Mouse (Mus musculus) heart, embryonic 10.5 days (tissue): ENCODE measurements around the gene Smg7. TPM values are rescaled to one million over a fixed set of nuclear protein-coding genes. Genes with fewer than 3 reads are reported as not detected.

Experiments used
- DNase-seq: peaks from one replicate; pipeline ENCODE4 v3.0.0-alpha.2; 2017; ENCODE audit warnings: low spot score
- H3K27ac ChIP-seq: fragments of 300-500 bp; sonication (generic); 2 replicates; pipeline ENCODE4 v1.5.1; 2016; ENCODE audit warnings: mild to moderate bottlenecking
- H3K27me3 ChIP-seq: fragments of 300-500 bp; sonication (generic); 2 replicates; pipeline ENCODE4 v1.6.1; 2016; ENCODE audit warnings: mild to moderate bottlenecking; ENCODE audit not compliant: poor library complexity, insufficient read depth, severe bottlenecking
- H3K36me3 ChIP-seq: fragments of 300-500 bp; sonication (generic); 2 replicates; pipeline ENCODE4 v1.6.1; 2016; ENCODE audit warnings: mild to moderate bottlenecking, moderate library complexity
- H3K4me1 ChIP-seq: fragments of 300-500 bp; sonication (generic); 2 replicates; pipeline ENCODE4 v1.6.1; 2016; ENCODE audit warnings: mild to moderate bottlenecking
- H3K4me3 ChIP-seq: fragments of 300-500 bp; sonication (generic); 2 replicates; pipeline ENCODE4 v1.5.1; 2016; ENCODE audit warnings: mild to moderate bottlenecking, moderate library complexity
- H3K9me3 ChIP-seq: fragments of 300-500 bp; sonication (generic); 2 replicates; pipeline ENCODE4 v1.6.1; 2016; ENCODE audit warnings: mild to moderate bottlenecking, moderate library complexity
- WGBS: fragments of 180-500 bp; shearing (Covaris S2); methylation state at CpG from one replicate; pipeline ENCODE4 v1.1.7; 2016; 5-methylcytosine and 5-hydroxymethylcytosine counted together
- polyA plus RNA-seq: library from polyadenylated mRNA; unstranded; fragments of >200 nt; fragmentation: Nextera tagmentation; extraction: Ambion mirVana; gene quantifications from 2 replicates; pipeline ENCODE4 v1.2.1, GENCODE M21; 2016

The Smg7 gene
- polyA plus RNA-seq, 1 experiment from 2014 or later, result 25.9 TPM

DNA sequence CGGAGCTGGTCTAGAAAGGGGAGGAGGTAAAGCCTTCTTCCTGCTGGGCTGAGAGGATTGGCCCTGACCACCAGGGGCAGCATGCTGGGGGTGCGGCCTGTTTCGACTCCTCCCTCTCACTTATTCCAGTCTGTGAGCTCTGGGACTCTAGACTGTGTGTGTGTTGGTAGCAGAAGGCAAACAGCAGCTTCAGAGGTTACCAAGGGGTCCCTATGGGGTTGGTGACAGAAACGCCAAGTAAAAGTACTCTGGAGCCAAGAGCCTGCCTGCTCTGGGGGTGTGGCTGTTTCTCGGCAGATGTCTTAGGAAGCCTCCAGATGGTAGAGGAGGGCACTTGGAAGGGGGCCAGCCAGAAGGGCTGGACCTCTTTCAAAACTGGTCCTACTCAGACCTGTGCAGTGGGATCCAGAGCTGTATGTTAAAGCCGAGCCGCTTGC, 87.2 kb downstream of the Smg7 start:
- H3K4me1 ChIP-seq, result peaks cover 46% of the 10 kb centered on the region
- H3K9me3 ChIP-seq, result no peaks in the 10 kb centered on the region
- WGBS, result 35% methylated on average over 7 of the region's 7 CpGs
- DNase-seq, result peak; percentile 82
- no peaks in the 10 kb centered on the region for H3K36me3 ChIP-seq
- no peaks in the 10 kb centered on the region for H3K27me3 ChIP-seq
- peak overlapping the region; percentile 78 for H3K27ac ChIP-seq
- H3K4me3 ChIP-seq, result no peak overlapping the region

DNA sequence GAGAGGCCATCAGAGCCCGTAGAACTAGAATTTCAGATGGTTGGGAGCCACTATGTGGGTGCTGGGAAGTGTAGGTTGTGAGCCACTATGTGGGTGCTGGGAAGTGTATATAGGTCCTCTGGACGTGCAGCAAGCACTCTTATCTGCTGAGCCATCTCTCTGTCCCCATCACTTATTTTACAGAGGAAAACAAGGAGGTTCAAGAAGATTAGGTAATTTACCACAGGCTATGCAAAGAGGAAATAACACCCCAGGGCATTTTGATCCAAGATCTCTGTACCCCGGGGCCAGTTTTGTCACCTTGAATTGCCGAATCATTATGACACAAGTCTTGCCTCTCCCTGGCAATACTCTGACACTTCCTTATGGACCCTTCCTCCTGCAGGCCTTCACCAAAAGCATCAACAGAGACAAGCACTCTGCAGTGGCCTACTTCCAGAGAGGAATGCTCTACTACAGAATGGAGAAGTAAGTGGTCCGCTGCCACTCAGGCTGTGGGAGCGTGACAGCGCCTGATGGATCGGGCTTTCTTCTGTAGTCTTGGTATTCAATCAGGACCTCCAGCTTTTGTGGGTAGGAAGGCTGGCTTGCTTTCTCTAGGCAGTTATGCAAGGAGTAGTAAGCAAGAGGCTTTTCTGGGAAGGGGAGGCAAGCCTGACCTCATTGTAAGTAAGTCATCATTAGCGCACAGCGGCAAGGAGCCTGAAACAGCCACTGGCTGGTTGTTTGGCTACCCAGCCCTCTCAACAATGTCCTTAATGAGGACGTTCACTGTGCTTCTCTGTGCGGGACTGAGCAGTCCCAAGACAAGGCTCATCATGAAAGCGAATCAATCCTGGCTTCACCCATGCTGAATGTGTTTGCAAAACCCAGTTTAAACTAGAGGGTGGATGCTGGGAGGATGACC, 91.7 kb downstream of the Smg7 start:
- Histone ChIP-seq H3K9me3 (no peaks in the 10 kb centered on the region), H3K27me3 (no peaks in the 10 kb centered on the region), H3K4me3 (no peak overlapping the region), H3K27ac (peak overlapping the region; percentile 52; the same call in 1 of the 2 replicates), H3K4me1 (peaks cover 31% of the 10 kb centered on the region), H3K36me3 (no peaks in the 10 kb centered on the region)
- no peak for DNase-seq
- 76% methylated on average over 13 of the region's 13 CpGs for WGBS

DNA sequence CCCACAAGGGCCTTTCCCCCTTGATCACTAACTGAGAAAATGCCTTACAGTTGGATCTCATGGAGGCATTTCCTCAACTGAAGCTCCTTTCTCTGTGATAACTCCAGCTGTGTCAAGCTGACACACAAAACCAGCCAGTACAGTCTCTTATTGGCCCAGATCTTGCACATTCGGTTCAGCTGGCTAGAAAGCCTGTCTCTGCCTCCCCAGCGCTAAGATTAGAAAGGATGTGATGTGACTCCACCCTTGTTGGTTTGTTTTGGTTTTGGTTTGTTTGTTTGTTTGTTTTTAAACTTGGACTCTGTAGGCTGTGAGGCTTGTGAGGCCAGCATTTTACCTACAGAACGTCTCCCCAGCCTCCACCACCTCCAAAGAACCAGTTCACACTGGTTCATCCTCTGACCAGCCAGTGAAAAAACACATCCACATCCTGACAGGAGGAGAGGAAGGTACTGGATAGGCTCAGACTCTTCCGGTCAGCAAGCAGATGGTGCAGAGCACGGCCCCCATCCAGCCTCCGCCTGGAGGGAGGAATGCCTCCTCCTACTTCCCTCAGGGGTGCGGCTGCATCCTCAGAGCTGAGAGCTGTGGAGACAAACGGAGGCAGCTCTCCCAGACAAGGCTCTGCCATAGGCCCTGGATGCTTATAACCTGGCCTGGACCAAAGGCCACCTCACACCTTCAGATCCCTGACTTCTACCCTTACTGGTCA, 92.7 kb downstream of the Smg7 start:
- Histone ChIP-seq H3K27ac (peak overlapping the region; percentile 79), H3K9me3 (no peaks in the 10 kb centered on the region), H3K27me3 (no peaks in the 10 kb centered on the region), H3K4me3 (no peak overlapping the region), H3K4me1 (peaks cover 20% of the 10 kb centered on the region), H3K36me3 (no peaks in the 10 kb centered on the region)
- WGBS, result 26% methylated on average over 8 of the region's 8 CpGs
- DNase-seq, result peak; percentile 86

DNA sequence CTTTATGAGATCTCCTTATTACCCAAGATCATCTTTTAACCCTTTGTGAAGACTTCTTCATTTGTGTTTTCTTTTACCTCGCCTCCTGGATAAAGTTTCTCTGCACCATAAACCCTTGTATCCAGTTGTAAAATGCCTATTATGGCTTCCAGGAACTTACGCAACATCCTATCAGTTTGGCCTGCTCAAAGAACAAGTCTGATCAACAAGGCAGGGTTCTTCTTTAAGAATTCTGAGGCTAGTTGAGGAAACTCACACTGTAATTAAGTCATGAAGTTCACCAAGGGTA, 94.1 kb downstream of the Smg7 start:
- H3K4me1 ChIP-seq, result peaks cover 20% of the 10 kb centered on the region
- H3K4me3 ChIP-seq, result no peak overlapping the region
- WGBS, result 86% methylated on average over 2 of the region's 2 CpGs
- H3K36me3 ChIP-seq, result no peaks in the 10 kb centered on the region
- H3K9me3 ChIP-seq, result no peaks in the 10 kb centered on the region
- peak overlapping the region; percentile 36; the same call in 1 of the 2 replicates for H3K27ac ChIP-seq
- no peak for DNase-seq
- H3K27me3 ChIP-seq, result no peaks in the 10 kb centered on the region

DNA sequence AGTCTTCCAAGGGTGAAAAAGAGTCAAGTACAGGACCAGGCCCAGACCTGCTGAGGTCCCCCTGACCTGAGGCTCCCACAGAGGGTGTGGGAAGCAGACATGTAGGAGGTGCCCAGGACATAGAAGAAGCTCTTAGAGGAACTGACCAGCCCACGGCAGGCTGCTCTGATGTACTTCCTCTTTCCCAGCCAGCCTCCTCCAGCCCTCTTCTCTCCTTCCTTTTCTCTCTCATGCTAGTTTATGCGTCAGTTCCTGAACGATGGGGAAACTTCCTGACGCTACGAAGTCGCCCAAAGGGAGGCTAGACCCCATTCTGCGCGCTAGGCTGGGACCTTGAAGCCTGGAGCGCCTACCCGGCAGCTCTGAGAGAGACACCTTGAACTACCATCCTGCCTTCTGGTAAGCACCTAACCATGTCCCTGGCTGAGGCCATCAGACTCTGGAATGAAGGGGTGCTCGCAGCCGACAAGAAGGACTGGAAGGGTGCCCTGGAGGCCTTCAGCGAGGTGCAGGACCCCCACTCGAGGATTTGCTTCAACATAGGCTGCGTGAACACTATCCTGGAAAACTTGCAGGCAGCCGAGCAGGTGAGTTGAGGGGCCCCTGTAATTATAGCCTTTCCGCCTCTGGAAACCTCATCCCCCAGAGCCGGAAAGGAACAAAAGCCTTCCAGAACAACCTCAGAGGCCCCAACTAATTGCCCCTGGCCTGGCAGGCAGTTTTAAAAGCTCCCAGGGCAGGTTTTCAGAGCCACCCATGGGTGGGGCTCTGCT, 94.6 kb downstream of the Smg7 start:
- no peaks in the 10 kb centered on the region for H3K27me3 ChIP-seq
- H3K4me1 ChIP-seq, result peaks cover 20% of the 10 kb centered on the region
- no peaks in the 10 kb centered on the region for H3K9me3 ChIP-seq
- H3K36me3 ChIP-seq, result no peaks in the 10 kb centered on the region
- WGBS, result 73% methylated on average over 18 of the region's 18 CpGs
- no peak for DNase-seq
- H3K4me3 ChIP-seq, result no peak overlapping the region
- peak overlapping the region; percentile 39 for H3K27ac ChIP-seq

DNA sequence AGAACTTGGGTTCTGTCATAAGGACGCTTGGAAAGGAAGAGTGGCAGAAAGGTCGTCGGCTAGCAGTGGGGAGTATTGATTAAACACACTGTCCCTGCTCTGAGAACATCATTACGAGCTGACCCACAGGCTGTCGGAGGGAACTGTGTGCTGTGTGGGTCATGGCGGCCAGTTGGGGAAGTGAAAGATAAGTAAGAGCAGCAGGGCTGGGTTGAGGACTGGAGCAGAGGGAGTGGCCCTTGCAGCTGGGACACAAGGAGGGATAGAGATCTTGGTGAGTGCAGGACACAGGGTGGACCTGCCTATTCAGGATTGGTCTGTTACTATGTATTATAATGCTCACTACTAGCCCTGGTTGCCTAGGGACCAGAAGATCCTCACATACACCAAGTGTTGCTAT, 97.5 kb downstream of the Smg7 start:
- no peak for DNase-seq
- H3K9me3 ChIP-seq, result no peaks in the 10 kb centered on the region
- no peaks in the 10 kb centered on the region for H3K36me3 ChIP-seq
- H3K4me3 ChIP-seq, result no peak overlapping the region
- H3K27ac ChIP-seq, result no peak overlapping the region
- H3K27me3 ChIP-seq, result no peaks in the 10 kb centered on the region
- WGBS, result 75% methylated on average over 6 of the region's 6 CpGs
- H3K4me1 ChIP-seq, result peaks cover 15% of the 10 kb centered on the region

DNA sequence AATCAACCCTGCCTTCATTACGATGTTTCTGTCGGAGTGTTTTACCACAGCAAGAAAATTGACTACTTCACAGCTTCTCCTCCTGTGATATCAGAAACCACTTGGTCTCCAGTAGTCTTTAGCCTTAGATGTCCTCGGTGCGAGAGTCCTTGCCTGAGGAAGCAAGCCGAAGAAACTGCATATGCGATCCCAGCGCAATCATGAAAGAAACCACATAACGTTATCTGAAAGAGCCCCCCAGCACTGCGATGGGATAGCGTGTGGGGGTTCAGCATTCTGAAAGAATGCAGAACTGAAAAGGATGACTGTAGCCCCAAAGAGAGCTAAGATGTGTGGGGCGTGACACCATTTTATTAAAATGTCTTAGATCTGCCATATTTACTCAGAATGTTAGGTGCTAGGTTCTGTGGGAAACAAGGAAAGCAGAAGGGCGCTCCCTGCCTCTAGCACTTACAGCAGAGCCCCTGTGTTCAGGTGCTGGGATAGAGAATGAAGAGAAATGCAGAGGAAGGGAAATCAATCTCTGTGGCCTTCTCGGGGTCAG, 101.7 kb downstream of the Smg7 start:
- H3K27ac ChIP-seq, result no peak overlapping the region
- WGBS, result 85% methylated on average over 13 of the region's 13 CpGs
- peaks cover 21% of the 10 kb centered on the region for H3K4me1 ChIP-seq

DNA sequence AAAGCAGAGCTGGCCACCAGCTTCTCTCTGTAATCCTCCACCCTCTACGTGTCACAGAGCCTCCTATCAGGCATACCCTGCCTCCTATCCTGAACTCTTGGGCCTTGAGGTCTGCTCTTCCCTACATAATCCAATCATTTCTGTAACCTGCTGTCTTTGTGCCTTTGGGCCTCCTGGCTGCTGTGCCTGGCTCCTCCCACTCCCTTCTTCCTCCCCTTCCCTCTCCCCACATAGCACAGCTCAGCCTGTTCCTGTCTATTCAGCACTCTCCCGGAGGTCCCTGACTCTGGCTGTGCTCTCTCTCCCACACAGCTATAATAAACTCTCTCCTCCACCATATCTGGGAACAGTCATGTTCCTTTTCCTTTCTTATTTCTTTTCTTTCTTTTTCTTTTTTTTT, 102.5 kb downstream of the Smg7 start, which contains the start of gene Ncf2:
Gene Ncf2 (plus strand): TSS at position 298 of the 400 bp plus-strand sequence.
- Histone ChIP-seq H3K4me3 (no peak within 1 kb of the TSS), H3K4me1 (peaks cover 23% of the 10 kb centered on the region), H3K27ac (peak within 1 kb of the TSS; percentile 76), H3K9me3 (no peaks in the 10 kb centered on the region), H3K36me3 (no peaks in the 10 kb centered on the region), H3K27me3 (no peaks in the 10 kb centered on the region)
- no peak for DNase-seq
- WGBS, result 13% methylated on average over 2 of the region's 2 CpGs

More for the DNA sequence above, 101.7 kb downstream of the Smg7 start:
- Histone ChIP-seq H3K4me3 (no peak overlapping the region), H3K36me3 (no peaks in the 10 kb centered on the region), H3K27me3 (no peaks in the 10 kb centered on the region), H3K9me3 (no peaks in the 10 kb centered on the region)
- DNase-seq, result no peak

DNA sequence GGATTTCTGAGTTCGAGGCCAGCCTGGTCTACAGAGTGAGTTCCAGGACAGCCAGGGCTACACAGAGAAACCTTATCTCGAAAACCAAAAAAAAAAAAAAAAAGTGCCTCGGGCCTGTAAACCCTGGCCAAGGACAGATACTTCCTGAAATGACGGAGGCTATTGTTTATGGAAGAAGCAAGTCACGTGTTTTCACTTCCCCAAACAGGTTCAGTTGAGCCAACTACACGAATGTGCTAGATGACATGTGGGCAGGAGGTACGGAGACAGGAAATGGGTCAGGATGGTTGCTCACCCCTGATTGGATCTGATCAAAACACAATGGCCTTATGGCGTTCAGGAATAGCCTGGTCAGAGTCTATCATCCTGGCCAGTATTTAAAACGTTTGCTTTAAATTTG, 104.3 kb downstream of the Smg7 start:
- H3K27ac ChIP-seq, result peak overlapping the region; percentile 42; the same call in 1 of the 2 replicates
- peaks cover 31% of the 10 kb centered on the region for H3K4me1 ChIP-seq
- no peaks in the 10 kb centered on the region for H3K9me3 ChIP-seq
- no peaks in the 10 kb centered on the region for H3K36me3 ChIP-seq
- H3K4me3 ChIP-seq, result no peak overlapping the region
- H3K27me3 ChIP-seq, result no peaks in the 10 kb centered on the region
- 62% methylated on average over 9 of the region's 9 CpGs for WGBS
- no peak for DNase-seq

DNA sequence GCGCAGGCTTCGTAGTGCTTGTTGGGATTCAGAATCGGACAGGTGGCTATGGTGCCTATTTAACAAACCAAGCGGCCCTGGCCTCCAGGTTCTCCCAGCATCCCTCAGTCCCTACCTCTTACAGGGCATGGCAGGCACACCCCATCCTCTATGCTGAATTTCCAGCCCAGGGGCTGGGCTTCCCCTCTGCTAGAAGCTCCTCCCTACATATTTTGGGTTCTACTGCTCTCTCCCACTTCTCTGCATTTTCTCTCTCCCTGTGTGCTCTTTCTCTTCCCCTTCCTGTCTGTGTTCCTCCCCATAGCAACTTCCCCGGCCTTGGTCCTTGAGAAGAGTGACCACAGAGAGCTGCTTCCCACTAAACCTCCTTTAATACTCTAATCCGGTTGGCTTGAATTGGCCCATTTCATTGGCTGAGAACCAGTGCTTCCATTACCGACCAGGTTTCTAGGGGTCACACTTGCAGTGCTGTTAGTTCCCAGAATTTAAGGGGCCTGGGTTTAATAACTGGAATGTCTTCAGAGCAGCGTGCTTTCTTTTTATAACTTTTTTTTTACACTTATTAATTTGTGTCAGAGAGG, 105.7 kb downstream of the Smg7 start:
- H3K4me1 ChIP-seq, result peaks cover 39% of the 10 kb centered on the region
- no peaks in the 10 kb centered on the region for H3K27me3 ChIP-seq
- no peaks in the 10 kb centered on the region for H3K9me3 ChIP-seq
- no peak for DNase-seq
- no peak overlapping the region for H3K4me3 ChIP-seq
- WGBS, result 79% methylated on average over 8 of the region's 8 CpGs
- H3K27ac ChIP-seq, result no peak overlapping the region
- no peaks in the 10 kb centered on the region for H3K36me3 ChIP-seq

DNA sequence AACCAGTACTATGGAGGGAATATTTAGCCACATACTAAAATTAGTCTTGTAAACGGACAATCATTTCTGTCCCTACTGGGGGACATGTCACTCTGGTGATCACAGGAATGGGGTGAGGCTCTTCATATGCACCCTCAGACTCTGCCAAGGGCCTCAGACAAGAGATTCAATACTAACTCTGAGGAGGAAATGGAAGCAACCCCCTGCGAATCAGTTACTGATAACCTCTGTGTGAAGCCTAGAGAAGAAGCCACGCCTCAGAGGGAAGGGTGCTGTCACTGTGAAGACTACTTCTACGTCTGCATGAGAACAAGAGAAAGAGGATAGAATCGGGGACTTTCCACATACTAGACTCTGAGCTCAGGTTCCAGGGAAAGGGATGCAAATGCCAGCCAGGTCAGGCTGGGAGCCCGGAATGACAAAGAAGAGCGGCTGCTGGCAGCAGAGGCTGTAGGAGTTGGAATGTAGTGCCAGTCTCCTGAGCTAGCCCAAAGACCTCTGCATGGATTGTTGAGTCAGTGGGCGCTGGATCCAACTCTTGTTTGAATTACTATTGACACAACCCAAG, 106.7 kb downstream of the Smg7 start:
- H3K27me3 ChIP-seq, result no peaks in the 10 kb centered on the region
- H3K9me3 ChIP-seq, result no peaks in the 10 kb centered on the region
- no peak for DNase-seq
- H3K36me3 ChIP-seq, result no peaks in the 10 kb centered on the region
- no peak overlapping the region for H3K4me3 ChIP-seq
- H3K4me1 ChIP-seq, result peaks cover 49% of the 10 kb centered on the region
- H3K27ac ChIP-seq, result no peak overlapping the region
- WGBS, result 50% methylated on average over 8 of the region's 8 CpGs

DNA sequence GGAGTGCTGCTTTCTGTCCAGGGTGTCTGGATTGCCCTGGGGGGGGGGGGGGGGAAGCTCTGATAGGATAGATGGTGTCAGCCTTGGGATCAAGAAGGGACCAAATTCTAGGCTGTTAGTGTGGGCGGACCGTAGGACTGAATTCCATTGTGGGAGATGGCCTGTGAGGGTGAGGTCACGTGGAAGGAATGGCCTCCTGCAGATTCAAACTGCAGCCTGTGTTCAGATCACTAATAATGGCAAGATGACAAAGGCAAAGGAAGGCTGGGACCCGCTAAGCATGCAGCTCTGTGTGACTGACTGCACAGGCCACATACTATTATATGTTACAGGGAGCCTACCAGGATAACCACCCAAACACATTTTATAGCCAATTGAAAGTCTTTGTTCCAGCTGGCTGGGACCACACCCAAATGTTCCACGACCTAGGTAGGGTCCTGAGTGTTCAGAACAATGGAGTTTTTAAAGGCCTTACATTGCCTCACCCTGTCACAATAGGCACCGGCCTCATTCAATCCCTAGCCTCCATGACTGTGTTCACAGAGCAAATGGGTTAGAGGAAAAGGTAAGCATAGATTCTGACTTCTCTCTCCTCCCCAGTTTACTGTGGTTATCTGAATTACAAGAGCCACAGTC, 108.8 kb downstream of the Smg7 start:
- H3K27ac ChIP-seq, result peak overlapping the region; percentile 73
- no peak for DNase-seq
- peaks cover 41% of the 10 kb centered on the region for H3K4me1 ChIP-seq
- H3K27me3 ChIP-seq, result no peaks in the 10 kb centered on the region
- no peak overlapping the region for H3K4me3 ChIP-seq
- H3K9me3 ChIP-seq, result no peaks in the 10 kb centered on the region
- 57% methylated on average over 6 of the region's 6 CpGs for WGBS
- H3K36me3 ChIP-seq, result no peaks in the 10 kb centered on the region
